Mouse (Mus musculus) kidney, postnatal 25 days (tissue): ENCODE measurements around the gene Gm9837.

Experiments
- DNase-seq, 2 experiments: peaks; one replicate each; pipeline ENCODE4 v3.0.0; 2021; ENCODE audit warnings: mixed read lengths in 2 of 2

Gene Gm9837

DNA sequence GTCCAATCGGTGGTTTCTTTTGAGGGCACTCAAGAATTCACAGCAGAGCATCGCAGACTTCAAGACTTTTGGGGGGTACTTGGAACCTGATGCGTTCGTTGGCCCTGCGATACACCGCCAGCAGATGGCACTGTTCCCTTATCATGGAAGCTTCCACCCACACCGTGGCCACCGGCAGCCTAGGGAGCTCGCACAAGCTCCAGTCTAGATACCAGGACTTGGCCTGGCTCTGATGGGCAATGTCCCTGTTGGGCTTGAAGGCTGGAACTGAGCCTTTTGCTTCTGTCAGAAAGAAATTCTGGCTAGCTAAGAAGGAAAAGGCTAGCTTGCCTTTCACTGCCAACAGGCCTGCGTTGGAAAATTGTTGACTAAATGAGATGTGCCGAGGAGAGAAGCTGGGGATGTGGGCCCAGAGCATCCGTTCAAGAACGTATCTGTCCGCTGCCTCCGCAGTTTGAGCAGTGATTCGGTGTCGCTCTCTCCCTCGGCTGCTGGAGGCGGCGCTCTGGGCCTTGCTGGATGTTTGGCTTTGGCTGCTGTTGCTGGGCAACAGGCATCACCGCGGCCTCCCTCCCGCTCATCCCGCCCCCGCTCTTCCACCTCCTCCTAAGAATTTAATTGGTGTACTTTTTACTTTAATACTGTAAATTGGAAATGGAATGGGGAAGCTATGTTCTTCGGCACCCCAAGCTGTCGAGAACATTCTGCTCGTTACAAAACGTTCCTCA, at the start of gene Gm9837:
TSS of gene Gm9837 (minus strand) at position 512 of the 728 bp plus-strand sequence.
- peak; percentile 89 to 96 for DNase-seq

DNA sequence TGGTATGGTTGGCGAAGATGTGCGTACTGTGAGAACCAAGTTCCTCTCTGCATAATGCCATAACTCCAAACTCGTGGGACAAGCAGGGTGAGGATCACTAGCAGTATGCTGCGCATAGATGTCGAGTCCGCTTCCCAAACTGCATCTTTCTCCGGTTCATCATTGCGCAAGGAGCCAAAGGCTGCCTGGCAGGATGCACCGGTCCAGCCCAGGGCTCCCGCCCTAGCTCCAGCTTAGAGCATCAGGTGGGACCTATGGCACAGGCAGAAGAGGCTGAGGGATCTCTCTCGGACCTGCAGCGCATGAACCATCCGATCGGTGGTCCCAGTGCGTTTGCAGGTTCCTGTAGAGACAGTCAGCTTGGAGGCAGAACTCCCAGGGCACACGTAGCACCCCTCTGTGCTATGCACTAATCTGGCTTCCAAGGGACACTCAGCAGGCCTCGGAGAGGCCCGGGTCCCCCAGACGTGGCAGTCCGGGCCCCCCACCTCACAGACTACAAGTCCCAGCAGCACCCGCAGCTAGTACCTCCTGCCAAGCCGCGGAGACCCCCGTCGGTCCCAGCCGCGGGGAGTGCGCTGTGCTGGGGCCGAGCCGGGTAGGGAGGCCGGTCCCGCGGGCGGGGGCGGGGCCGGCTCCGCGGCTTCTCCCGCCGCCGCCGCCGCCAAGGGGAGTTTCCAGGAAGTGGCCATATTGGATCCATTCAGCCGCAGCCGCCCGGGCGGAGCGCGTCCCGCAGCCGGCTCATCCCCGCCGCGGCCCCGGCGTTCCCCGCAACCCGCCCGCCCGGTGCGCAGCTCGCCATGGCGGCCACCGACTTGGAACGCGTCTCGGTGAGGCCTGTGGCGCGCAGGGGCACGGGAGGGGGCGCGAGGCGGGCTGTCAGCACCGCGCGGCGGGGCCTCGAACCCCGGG, 49.2 kb upstream of the Gm9837 start, which contains the start of gene Sept8:
TSS of gene Sept8 (plus strand) at position 51 of the 915 bp plus-strand sequence.
- DNase-seq: peak; percentile 55 to 75

DNA sequence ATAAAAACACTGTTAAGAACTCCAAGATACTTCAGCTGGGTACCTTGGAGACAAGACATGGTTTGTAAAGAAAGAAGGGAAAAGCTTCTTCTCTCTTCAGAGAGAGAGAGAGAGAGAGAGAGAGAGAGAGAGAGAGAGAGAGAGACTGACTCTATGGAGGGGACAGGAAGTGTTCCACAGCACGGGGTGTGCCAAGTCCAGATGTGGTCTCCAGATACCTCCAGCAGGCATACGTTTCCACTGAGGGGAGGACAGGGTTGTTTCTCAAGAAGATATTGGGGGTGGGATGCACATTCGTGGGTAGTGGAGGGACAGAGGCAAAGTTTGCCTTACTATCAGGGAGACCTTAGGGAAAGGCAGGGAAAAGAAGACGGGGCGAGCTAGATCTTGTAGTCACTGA, 48.5 kb upstream of the Gm9837 start:
- no peak for DNase-seq

DNA sequence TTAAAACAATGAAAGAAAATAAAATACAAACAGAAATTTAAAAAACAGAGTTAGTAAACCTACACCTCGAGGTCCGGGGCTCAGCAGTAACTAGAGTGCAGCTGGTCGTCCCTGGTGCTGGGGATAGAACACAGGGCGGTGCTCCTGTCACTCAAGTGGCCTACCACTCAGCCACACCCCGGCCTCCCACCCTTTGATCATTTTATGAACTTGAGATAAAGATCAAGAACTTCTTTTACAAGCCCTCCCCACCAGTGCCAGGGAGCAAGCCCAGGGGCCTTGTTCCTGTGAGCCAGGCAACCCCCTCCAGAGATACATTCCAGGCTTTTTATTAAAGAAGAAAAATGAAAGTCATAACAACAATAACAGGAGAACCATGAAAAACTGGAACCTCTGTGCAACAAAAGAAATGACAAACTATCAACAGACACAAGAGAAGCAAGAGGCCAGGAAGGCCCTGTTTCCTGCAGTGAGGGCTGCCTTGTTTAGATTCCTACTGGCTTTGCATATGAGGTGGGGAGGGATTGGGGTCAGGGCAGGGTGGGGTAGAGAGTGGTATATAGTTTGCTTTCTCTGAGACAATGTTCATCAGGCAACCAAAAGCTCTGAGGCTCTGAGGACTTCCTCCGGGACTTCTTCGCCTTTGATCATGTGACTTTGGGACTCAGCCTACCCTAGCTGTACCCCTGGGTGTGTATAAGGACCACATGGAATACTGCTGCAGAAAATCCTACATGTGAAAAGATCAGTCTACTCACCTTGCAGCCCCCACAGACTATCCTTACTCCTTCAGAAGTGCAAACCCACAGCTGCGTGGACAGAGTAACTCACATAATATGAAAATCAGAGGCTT, 46.7 kb upstream of the Gm9837 start:
- DNase-seq: no peak

DNA sequence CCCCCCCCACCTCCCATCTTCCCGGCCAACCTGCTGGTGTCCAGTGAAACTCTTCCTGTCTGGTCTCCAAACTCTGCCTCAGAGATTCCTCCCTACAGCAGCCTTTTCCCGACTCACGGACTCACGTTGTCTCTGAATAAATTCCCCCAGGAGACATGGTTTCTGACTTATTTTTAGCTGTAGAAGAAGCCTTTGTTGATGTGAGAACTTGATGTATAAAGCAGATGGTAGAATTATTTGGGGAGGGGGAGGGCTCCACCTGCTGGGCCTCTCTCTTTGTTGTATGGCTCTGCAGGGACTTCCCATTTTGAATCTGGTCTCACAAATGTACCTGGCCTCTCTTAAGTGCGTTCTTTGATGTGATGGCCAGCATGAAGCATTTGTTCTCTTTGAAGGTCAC, 40.1 kb upstream of the Gm9837 start:
- DNase-seq: no peak

DNA sequence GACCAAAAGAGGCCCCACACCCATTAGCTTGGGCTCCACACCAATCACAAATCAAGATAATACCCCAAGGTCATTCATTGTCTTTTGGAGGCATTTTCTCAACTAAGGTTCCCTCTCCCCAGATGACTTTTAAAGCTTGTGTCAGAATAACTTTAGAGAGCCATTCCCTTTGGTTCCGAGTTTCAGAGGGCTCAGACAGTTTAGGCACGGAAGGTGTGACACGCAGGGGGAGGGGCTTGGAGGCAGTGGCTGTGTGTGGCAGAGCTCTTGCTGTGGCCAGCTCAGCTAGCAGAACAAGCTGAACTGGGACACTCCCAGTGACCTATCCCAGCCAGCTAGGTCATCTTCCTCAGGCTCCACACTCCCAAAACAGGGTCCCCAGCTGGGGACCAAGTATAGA, 38.3 kb upstream of the Gm9837 start:
- DNase-seq: no peak

DNA sequence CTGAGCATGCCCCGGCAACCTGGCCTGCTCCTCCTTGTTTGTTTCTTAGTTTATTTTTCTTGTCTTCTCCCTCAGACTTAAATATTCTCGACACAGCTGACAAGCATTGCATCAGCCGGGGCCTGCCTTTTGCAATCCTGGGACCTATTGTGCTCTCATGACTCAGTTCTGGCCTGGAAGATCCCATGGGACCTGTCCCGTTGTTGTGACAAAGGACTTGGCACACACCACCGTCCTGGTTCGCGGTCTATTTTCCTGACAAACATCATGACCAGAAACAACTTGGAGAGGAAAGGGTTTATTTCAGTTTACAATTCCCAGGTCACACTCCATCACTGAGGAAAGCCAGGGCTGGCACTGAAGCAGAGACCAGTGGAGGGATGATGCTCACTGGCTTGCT, 37.9 kb upstream of the Gm9837 start:
- DNase-seq: peak; percentile 60 to 69

DNA sequence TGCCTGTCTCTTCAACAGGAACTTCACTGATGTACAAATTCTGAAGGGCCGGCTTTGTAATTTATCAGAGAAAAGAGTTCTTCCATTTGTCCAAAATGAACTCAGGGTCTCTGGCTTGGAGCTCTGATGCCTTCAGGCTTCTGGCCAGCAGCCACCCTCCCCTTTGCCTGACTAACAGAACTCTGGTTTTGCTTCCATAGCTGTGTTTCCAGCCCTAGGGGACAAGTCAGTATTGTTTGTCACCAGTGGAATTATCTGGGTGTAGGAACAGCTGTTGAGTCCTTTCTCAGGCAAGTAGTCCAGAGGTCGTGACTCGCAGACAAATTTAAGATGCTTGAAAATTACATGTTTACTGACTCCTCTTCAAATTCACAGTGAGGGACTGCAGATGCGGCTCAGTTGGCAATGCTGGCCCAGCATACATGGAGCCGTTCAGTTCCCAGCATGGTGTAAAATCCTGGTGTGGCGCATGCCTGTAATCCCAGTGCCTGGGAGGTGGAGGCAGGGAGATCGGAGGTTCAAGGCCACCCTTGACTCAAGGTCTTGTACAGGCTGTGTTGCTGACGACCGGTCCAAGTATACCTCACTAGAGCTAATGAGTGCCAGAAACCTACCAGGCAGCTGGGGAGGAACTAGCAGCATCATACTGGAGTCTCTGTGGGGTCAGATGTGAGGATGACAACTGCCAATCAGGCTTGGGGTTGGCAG, 37.0 kb upstream of the Gm9837 start:
- no peak for DNase-seq

DNA sequence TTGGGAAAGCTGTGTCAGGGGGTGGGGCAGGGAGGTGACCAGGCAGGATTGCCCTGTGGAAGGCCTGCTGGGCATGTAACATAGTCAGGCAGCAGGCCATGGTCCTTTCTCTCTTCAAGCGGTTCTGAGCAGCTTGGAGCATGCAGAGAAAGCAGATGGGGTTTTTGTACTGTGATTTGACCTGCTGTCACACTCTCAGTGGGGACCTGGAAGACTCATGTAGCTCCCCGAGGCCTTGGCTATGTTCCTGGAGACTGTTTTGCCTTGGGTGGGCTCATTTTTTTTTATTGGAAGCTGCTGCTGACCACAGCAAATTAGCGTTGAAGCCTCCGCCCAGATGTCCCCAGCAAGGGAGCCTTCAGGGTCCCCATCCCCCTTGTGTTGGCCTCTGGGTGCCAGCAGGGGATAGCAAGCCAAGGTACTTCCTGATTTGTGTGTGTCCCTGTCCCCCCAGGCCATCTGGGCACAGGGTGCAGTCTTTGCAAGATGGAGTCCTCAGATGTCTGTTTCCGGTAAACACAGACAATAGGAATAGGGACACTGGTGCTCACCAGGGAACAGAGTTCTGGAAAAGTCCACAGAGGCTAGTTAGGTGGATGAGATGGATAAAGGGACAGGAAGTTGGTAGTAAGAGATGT, 34.9 kb upstream of the Gm9837 start:
- DNase-seq: no peak

DNA sequence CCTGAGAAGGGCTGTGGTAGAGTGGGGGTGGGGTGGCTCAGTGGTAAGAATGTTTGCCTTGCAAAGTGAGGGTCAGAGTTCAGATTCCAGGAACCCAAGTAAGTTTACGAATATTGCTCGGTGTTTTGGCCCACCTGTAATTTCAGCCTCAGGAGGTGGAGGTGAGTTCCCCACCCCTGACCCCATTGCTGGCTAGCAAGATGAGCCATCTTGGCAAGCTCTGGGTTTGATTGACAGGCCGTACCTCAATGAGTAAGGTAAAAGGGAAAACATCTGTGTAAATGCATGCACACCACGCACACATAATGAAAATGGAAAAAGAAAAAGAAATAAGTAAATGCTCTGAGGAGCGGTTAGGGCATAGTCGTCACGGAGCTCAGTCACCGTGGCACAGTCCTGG, 34.1 kb upstream of the Gm9837 start:
- DNase-seq: no peak

DNA sequence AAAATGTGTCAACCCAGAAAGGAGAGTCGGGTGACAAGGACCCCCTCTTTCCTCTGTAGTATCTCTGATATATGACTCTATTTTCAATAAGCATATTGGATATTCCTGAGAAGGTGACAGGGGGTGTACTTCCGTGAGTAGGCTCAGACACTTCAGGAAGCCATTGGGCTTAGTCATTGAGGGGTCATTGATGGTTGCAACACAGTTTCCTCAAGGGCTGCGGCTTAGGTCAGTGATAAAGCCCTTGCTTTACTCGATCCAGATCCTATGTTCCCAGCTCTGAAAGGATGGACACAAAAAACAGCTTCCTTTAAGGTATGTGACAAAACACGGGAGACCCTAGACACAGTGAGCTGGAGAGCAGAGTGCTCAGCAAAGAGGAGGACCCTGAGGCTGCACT, 33.5 kb upstream of the Gm9837 start:
- no peak for DNase-seq

DNA sequence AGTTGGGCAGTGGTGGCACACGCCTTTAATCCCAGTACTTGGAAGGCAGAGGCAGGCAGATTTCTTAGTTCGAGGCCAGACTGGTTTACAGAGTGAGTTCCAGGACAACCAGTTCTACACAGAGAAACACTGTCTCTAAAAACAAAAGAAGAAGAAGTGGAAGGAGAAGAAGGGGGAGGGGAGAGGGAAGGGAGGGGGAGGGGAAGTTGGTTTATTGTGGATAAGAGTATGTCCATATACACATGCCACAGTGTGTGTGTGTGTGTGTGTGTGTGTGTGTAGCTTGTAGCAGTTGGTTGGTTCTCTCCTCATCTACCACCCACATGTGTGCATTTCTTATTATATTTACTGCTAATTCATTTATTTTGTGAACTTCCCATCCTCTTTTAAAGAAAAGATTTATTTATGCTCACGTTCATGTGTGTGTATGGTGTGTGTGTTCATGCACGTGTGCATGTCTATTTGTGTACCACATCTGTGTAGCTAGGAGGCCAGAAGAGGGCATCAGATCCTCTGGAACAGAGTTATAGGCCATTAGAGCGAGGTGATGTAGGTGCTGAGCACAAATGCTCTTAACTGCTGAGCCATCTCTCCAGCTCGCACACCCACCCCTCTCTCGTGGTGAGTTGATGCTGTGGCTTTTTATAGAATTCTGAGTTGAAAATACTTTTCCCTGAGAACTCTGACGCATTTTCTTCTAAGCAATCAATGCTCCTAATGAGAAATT, 31.9 kb upstream of the Gm9837 start:
- DNase-seq: no peak

DNA sequence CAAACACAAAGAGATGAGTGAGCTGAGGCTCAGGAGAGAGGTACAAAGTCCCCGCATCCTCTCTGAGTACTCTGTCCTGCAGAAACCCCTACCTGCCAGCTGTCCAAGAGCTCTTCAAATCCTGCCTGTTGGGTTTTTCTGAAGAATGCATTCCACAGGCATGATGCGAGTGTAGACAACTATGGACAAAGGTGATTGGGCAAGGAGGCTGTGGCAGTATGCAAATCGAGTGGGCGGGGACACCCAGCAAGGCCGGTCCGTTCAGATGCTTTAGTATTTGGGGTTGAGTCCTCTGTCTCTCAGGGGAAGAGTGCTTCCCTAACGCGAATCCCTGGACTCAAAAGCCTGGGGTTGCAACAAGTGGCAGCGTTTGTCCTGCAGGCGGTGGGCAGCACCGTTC, 30.3 kb upstream of the Gm9837 start:
- peak in 1 of 2 experiments; percentile 50 for DNase-seq

DNA sequence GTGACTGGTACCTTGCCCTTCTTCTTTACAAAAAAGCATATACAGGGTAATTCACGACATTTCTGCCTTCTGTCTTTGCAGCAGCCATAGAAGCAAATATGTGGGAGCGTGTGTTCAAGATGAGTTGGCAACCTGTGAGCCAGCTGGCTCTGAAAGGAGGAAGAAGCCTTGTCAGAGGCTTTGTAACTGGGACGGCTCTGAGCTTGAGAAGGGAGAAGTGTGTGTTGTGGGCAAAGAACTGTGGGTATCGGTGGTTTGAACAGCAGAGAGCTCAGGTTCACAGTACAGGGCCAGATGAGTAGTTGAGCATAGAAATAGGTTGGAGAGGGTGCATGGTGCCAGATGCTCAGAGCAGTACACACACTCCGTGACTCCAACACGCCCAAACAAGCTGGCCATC, 26.7 kb upstream of the Gm9837 start:
- DNase-seq: no peak

DNA sequence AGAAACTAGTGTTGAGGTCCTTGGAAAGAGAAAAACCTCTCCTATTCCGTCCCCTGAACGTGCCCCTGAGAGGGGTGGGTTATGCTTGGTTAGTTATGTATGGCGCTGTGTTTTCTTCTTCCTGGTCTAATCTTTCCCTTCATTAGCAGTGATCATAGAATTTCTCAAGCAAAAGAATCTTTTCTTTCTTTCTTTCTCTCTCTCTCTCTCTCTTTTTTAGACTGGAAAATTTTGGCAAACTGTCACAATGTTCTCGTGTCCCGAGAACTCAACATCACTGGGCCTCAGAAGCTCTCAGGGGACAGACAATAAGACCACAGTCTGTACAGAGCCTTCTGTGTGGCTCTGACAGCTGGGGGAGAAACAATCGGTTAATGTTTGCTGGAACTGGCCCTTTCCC, 25.1 kb upstream of the Gm9837 start:
- DNase-seq: no peak

DNA sequence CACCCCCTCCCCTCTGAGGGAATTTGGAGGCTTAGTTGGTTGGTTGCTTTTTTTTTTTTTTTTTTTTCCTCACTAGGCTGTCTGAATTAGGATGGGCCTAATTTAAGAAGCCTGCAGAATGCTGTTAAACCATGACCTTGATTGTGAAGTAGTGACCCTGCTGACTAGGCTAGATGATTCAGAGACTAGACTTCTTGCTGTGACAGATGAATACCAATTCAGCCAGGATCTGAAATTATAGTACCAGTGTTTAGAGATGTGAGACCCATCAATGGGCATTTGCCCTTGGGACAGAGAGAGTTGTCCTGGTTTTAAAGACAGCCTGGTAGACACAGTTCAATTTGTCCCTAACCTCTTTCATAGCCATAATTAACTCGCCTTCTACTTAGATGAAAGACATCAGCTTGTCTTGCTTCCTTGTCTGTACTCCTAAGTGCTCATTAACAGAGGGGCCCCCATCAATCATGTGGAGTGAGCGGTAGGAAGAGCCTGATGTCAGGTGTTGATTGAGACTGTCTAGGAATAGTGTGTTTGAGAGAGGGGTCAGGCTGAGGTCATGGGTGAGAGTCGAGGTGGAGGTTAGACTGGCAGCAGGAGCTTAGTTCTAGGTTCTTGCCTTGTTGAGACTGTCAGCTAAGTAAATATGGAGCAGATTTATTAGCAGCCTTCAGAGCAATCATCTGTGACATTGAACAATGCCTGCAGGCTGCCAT, 23.1 kb upstream of the Gm9837 start:
- DNase-seq: no peak

DNA sequence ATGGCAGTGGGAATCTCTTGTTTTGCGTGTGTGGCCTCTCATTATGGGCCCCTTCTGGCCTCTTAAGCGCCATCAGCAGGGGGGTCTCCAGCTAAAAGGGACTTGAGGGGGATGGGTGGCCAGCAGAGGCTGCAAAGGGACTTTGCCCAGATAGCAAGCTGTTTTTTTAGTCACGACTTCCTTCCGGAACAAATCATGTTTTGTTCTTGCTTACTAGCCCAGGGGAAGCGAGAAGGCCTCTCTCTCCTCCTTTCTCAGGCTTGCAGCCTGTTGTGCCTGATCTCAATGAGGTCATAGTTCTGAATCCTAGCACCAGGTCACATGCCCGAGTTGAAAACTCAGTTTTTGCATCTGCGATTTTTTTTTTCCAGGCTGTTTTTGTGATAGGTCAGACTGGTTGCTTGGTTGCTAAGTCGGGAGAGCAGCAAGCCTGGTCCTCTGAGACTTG, 21.7 kb upstream of the Gm9837 start:
- no peak for DNase-seq

DNA sequence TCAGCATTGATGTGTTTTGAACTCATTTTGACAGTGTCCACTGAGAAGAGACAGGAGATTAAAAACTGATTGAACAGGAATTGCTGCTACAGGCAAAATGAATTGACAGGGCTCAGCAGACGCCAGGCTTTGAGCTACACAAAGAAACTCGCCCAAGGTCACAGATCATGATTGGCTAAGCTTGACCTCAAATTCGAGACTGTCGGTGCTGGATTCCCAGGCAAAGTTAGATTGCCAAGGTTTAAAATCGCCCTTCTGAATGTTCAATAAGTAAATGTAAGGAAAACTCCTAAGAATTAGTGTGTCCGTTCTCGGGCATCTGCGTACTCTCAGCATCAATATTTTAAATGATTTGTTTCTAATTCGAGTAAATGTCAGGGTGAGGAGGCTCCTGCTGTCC, 19.1 kb upstream of the Gm9837 start:
- no peak for DNase-seq

DNA sequence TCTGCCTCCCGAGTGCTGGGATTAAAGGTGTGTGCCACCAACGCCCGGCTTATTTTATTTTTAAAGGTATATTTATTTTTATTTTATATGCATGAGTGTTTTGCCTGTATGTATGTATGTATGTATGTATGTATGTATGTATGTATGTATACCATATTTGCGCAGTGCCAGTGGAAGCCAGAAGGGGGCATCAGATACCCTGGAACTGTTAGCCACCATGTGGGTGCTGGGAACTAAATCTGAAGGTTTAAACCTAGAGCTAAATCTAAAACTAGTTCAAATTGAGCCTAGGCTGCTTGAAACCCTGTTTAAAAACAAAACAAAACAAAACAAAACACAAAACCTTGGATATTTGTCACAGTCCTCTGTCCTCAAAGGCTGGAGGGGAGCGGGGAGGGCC, 18.7 kb upstream of the Gm9837 start:
- DNase-seq: no peak

DNA sequence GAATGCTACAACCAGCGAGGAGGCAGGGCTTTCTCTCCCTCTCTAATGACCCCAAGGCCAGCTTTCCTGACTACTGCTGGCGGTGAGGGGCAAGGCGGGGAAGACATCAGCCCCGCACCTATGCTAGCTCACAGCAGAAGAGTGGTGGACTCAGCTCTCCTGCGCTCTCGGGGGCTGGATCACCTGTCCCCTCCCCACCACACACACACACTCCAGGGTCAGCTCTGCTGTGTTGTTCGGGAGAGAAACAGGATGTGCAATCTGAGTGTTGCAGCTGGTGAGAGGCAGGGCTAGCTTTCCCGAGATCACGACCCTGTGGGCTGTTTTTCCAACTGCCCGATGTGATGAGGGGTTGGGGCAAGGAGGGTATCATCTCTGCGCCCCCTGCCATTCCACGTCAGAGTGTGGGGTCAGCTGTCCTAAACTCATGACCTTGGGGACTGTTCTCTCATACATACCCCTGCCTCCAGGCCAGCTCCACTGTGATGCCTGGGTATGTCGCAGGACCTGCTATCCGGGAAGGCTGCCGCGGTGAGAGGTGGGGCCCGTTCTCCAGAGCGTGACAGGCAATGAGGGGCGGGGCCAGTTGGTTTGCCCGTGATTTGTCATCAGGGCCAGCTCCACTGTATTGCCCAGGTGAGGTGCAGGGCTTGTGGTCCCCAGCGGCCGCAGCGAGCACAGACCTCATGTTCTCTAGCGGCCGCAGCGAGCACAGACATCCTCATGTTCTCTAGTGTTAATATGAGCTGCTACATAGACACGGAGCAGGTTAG, 16.7 kb upstream of the Gm9837 start:
- peak; percentile 56 to 79 for DNase-seq
